Comparison of ENCODE assay signal across 24 mouse cellular contexts in genomic region chr19:15692379-15693023, GRCm38 (mm10).
DNase-seq lines count a peak whose midpoint lies in the region; ATAC-seq and TF ChIP-seq lines count a peak whose summit lies in the region.
"Had no signal": no experiment of that assay in that cellular context is flagged by ENCODE, and none has a peak within 500 bp of the region (broad histone marks: within the 10 kb centered on the region; RNA-seq: fewer than 3 reads in every experiment).

No protein-coding gene starts in this region.

- WGBS in hindbrain, embryonic 16.5 days, result 55% methylated on average over 3 of the region's 3 CpGs
- WGBS in hindbrain, embryonic 10.5 days, result 82% methylated on average over 3 of the region's 3 CpGs
- 11% methylated on average over 3 of the region's 3 CpGs for WGBS in forebrain, embryonic 15.5 days
- WGBS in kidney, adult 2 months, result 46% methylated on average over 3 of the region's 3 CpGs

- no peaks in the 10 kb centered on the region for H3K9me3 ChIP-seq in hindbrain, embryonic 16.5 days (ENCODE audit: control insufficient read depth, low read length)
- no peaks in the 10 kb centered on the region for H3K9me3 ChIP-seq in hindbrain, embryonic 10.5 days
- no peaks in the 10 kb centered on the region for H3K9me3 ChIP-seq in forebrain, embryonic 15.5 days
- H3K9me3 ChIP-seq: embryonic facial prominence, embryonic 15.5 days; heart, embryonic 13.5 days; kidney, embryonic 15.5 days; liver, embryonic 12.5 days; midbrain, embryonic 12.5 days had no signal

- no peak for DNase-seq in hindbrain, embryonic 10.5 days (ENCODE audit: low spot score)
- peak; percentile 81 for DNase-seq in Muller cell, postnatal 12 days (ENCODE audit: inconsistent ontology term)
- DNase-seq in brain, adult 2 months (ENCODE audit: low read depth, low spot score), result peak; percentile 14
- no peak for DNase-seq in spleen, postnatal 14 days (ENCODE audit: low spot score in 2 of 2)
- DNase-seq in kidney, adult 2 months, result no peak
- no peak for DNase-seq in embryo, embryonic 10.5 days (ENCODE audit: low spot score)
- DNase-seq: adrenal gland, adult 8-10 months; B cell, adult 2 months; cerebellum, adult 11-12 months; cerebellum, adult 9-11 months; heart, adult 2 months; heart, postnatal 10 days; kidney, adult 11 months; kidney, postnatal 25 days; liver, postnatal 0 days; lung, postnatal 36 days had no signal

- no peak overlapping the region for H3K4me3 ChIP-seq in hindbrain, embryonic 16.5 days (ENCODE audit: low read length)
- H3K4me3 ChIP-seq in hindbrain, embryonic 10.5 days, result no peak overlapping the region
- H3K4me3 ChIP-seq in forebrain, embryonic 15.5 days, result no peak overlapping the region
- no peak overlapping the region for H3K4me3 ChIP-seq in kidney, adult 2 months (ENCODE audit: insufficient read depth, low read depth, low read length)
- H3K4me3 ChIP-seq: embryonic facial prominence, embryonic 15.5 days; heart, adult 2 months; heart, embryonic 13.5 days; kidney, embryonic 15.5 days; liver, embryonic 12.5 days; midbrain, embryonic 12.5 days had no signal

- no peaks in the 10 kb centered on the region for H3K4me1 ChIP-seq in hindbrain, embryonic 16.5 days (ENCODE audit: control insufficient read depth, insufficient read depth, low read depth, low read length)
- no peaks in the 10 kb centered on the region for H3K4me1 ChIP-seq in hindbrain, embryonic 10.5 days (replicated peaks)
- 0 out of 2 replicates have a peak, but pooled peaks cover 3% of the 10 kb centered on the region for H3K4me1 ChIP-seq in forebrain, embryonic 15.5 days
- H3K4me1 ChIP-seq in kidney, adult 2 months (ENCODE audit: control insufficient read depth, insufficient read depth, low read length), result no peaks in the 10 kb centered on the region
- H3K4me1 ChIP-seq: embryonic facial prominence, embryonic 15.5 days; heart, embryonic 13.5 days; kidney, embryonic 15.5 days; liver, embryonic 12.5 days; midbrain, embryonic 12.5 days had no signal

- no peak for TF ChIP-seq POLR2A in kidney, adult 2 months (IDR thresholded peaks at IDR 0.05; ENCODE audit: low read depth, low read length)

- ATAC-seq in hindbrain, embryonic 16.5 days, result peak; percentile 77
- peak; percentile 90 for ATAC-seq in forebrain, embryonic 15.5 days (replicated peaks)
- ATAC-seq: inflammation-experienced regulatory T-cells, adult 6 months; liver, embryonic 12.5 days; liver, postnatal 0 days had no signal

- no peak overlapping the region for H3K9ac ChIP-seq in hindbrain, embryonic 16.5 days (ENCODE audit: low read depth, low read length)
- H3K9ac ChIP-seq in forebrain, embryonic 15.5 days (replicated peaks), result no peak overlapping the region
- H3K9ac ChIP-seq: embryonic facial prominence, embryonic 15.5 days; heart, embryonic 13.5 days; kidney, embryonic 15.5 days; liver, embryonic 12.5 days; liver, postnatal 0 days; midbrain, embryonic 12.5 days had no signal

- no peak overlapping the region for H3K4me2 ChIP-seq in hindbrain, embryonic 16.5 days (ENCODE audit: low read length)
- H3K4me2 ChIP-seq in forebrain, embryonic 15.5 days (replicated peaks), result no peak overlapping the region
- H3K4me2 ChIP-seq: embryonic facial prominence, embryonic 15.5 days; heart, embryonic 13.5 days; kidney, embryonic 15.5 days; liver, embryonic 12.5 days; midbrain, embryonic 12.5 days had no signal

- no peak for TF ChIP-seq CTCF in kidney, adult 2 months (conservative IDR thresholded peaks at IDR 0.05; ENCODE audit: insufficient read depth, insufficient read length, low read depth, low read length)

- no peak overlapping the region for H3K27ac ChIP-seq in hindbrain, embryonic 16.5 days (ENCODE audit: low read depth, low read length)
- no peak overlapping the region for H3K27ac ChIP-seq in hindbrain, embryonic 10.5 days
- no peak overlapping the region for H3K27ac ChIP-seq in forebrain, embryonic 15.5 days (replicated peaks)
- H3K27ac ChIP-seq in kidney, adult 2 months (ENCODE audit: insufficient read depth, low read depth, low read length), result no peak overlapping the region
- H3K27ac ChIP-seq: embryonic facial prominence, embryonic 15.5 days; heart, adult 2 months; heart, embryonic 13.5 days; kidney, embryonic 15.5 days; liver, embryonic 12.5 days; midbrain, embryonic 12.5 days had no signal

- no peaks in the 10 kb centered on the region for H3K36me3 ChIP-seq in hindbrain, embryonic 16.5 days (ENCODE audit: control insufficient read depth, insufficient read depth, low read length)
- H3K36me3 ChIP-seq in hindbrain, embryonic 10.5 days, result no peaks in the 10 kb centered on the region
- no peaks in the 10 kb centered on the region for H3K36me3 ChIP-seq in forebrain, embryonic 15.5 days
- H3K36me3 ChIP-seq in kidney, adult 2 months (ENCODE audit: control insufficient read depth, insufficient read depth, low read length), result no peaks in the 10 kb centered on the region
- H3K36me3 ChIP-seq: embryonic facial prominence, embryonic 15.5 days; heart, embryonic 13.5 days; kidney, embryonic 15.5 days; liver, embryonic 12.5 days; midbrain, embryonic 12.5 days had no signal

- 0 out of 2 replicates have a peak, but pooled peaks cover 2% of the 10 kb centered on the region for H3K27me3 ChIP-seq in hindbrain, embryonic 16.5 days (replicated peaks; ENCODE audit: control insufficient read depth, insufficient read depth, low read length)
- no peaks in the 10 kb centered on the region for H3K27me3 ChIP-seq in hindbrain, embryonic 10.5 days (ENCODE audit: insufficient read depth, poor library complexity, severe bottlenecking)
- peaks cover 76% of the 10 kb centered on the region for H3K27me3 ChIP-seq in forebrain, embryonic 15.5 days
- no peaks in the 10 kb centered on the region for H3K27me3 ChIP-seq in kidney, adult 2 months (replicated peaks; ENCODE audit: control insufficient read depth, insufficient read depth, low read length)
- H3K27me3 ChIP-seq: embryonic facial prominence, embryonic 15.5 days; heart, embryonic 13.5 days; kidney, embryonic 15.5 days; liver, embryonic 12.5 days; midbrain, embryonic 12.5 days had no signal

Comparison
In these comparisons a context has a peak if more than half of its experiments do, and no peak if none do; other contexts are left out.
1. DNase-seq: peak in Muller cell, postnatal 12 days (single experiment) and brain, adult 2 months (single experiment); none in hindbrain, embryonic 10.5 days (single experiment), spleen, postnatal 14 days (0 of 2), kidney, adult 2 months (single experiment) and embryo, embryonic 10.5 days (single experiment).